Mouse (Mus musculus) thymus, adult 2 months (tissue): ENCODE measurements at regions not wholly inside any gene's neighbourhood (a gene's known extent, or its start where the extent isn't known, plus 50 kb on each side); places are given as distances from the start of the nearest gene placed in this dataset.

Source experiments
- CTCF ChIP-seq: fragments of 200-500 bp; IDR thresholded peaks from 2 replicates; pipeline ENCODE4 v1.5.1; 2012; ENCODE audit warnings: mild to moderate bottlenecking, control low read depth, low read length, moderate library complexity, borderline replicate concordance; ENCODE audit not compliant: control insufficient read depth, poor library complexity, insufficient read depth; ENCODE audit errors: extremely low read depth
- POLR2A ChIP-seq: fragments of 200-500 bp; IDR thresholded peaks from 2 replicates; pipeline ENCODE4 v1.6.1; 2012; ENCODE audit warnings: mild to moderate bottlenecking, low read length, control low read depth, moderate library complexity; ENCODE audit not compliant: control insufficient read depth, poor library complexity, insufficient read depth; ENCODE audit errors: extremely low read depth

DNA sequence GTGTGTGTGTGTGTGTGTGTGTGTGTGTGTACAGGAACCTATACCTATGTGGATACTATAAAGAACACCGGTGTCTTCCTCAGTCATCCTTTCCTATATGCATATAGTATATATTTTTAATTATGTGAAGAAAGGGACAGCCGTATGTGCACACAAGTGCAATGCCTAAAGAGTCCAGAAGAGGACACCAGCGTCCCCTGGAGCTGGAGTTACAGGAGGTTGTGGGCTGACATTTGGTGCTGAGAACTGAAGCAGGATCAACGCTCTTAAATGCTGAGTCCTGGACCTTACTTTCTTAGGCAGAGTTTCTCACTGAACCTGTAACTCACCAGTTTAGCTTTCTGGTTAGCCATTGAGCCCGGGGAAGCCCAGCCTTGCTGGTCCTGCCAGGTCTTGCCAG, 114.9 kb upstream of the Dapk1 start:
- TF ChIP-seq POLR2A (no peak), CTCF (no peak)
